Mouse (Mus musculus): Measurements from ENCODE around the gene Foxj2. TPM values are rescaled to one million over a fixed set of nuclear protein-coding genes. Genes with fewer than 3 reads are reported as not detected.

Gene Foxj2
- polyA plus RNA-seq (2014; fragmentation: Nextera tagmentation; extraction: Ambion mirVana), result 9.0 and 9.7 TPM in 2 replicates

- Histone ChIP-seq H3K9ac (ENCODE audit: low read depth, low read length) (peak within 1 kb of the TSS; percentile 95), H3K27ac (replicated peaks; ENCODE audit: low read depth, low read length) (peak within 1 kb of the TSS; percentile 84), H3K4me1 (ENCODE audit: control insufficient read depth, insufficient read depth, low read length) (peaks cover 18% of the 10 kb centered on the region), H3K4me3 (ENCODE audit: low read depth, low read length) (peak within 1 kb of the TSS; percentile 92), H3K9me3 (ENCODE audit: control insufficient read depth, low read length) (no peaks in the 10 kb centered on the region), H3K27me3 (replicated peaks; ENCODE audit: control insufficient read depth, insufficient read depth, low read length) (no peaks in the 10 kb centered on the region), H3K36me3 (ENCODE audit: control insufficient read depth, insufficient read depth, low read length) (no peaks in the 10 kb centered on the region), H3K4me2 (ENCODE audit: low read depth, low read length) (peak within 1 kb of the TSS; percentile 76)
- peak; percentile 65 for DNase-seq (ENCODE audit: low spot score)
- 1% methylated on average over 32 of the region's 61 CpGs for WGBS
- peak; percentile 92 for ATAC-seq (ENCODE audit: low read depth)
Observed at GRCm38 (mm10) chr6:122819306-122820070, at the start of gene Foxj2. Gene Foxj2, plus strand, starts transcription at chr6:122819914.

- H3K9me3 ChIP-seq (ENCODE audit: control insufficient read depth, low read length), result no peaks in the 10 kb centered on the region
- DNase-seq (ENCODE audit: low spot score) (no peak), ATAC-seq (ENCODE audit: low read depth) (no peak)
- WGBS, result 86% methylated on average over 11 of the region's 11 CpGs
- H3K27me3 ChIP-seq (replicated peaks; ENCODE audit: control insufficient read depth, insufficient read depth, low read length), result no peaks in the 10 kb centered on the region
- no peak overlapping the region for H3K9ac ChIP-seq (ENCODE audit: low read depth, low read length)
- H3K36me3 ChIP-seq (ENCODE audit: control insufficient read depth, insufficient read depth, low read length), result no peaks in the 10 kb centered on the region
- H3K4me3 ChIP-seq (ENCODE audit: low read depth, low read length), result no peak overlapping the region
- H3K4me2 ChIP-seq (ENCODE audit: low read depth, low read length), result no peak overlapping the region
- no peaks in the 10 kb centered on the region for H3K4me1 ChIP-seq (ENCODE audit: control insufficient read depth, insufficient read depth, low read length)
- H3K27ac ChIP-seq (replicated peaks; ENCODE audit: low read depth, low read length), result no peak overlapping the region
Observed at GRCm38 (mm10) chr6:122770760-122771315, 48.9 kb upstream of the Foxj2 start.

GRCm38 (mm10) chr6:122772701-122773100, 47.0 kb upstream of the Foxj2 start:
- H3K4me2 ChIP-seq (ENCODE audit: low read depth, low read length), result no peak overlapping the region
- no peak overlapping the region for H3K27ac ChIP-seq (replicated peaks; ENCODE audit: low read depth, low read length)
- no peak overlapping the region for H3K4me3 ChIP-seq (ENCODE audit: low read depth, low read length)
- H3K4me1 ChIP-seq (ENCODE audit: control insufficient read depth, insufficient read depth, low read length), result no peaks in the 10 kb centered on the region
- ATAC-seq (ENCODE audit: low read depth) (no peak), DNase-seq (ENCODE audit: low spot score) (no peak)
- WGBS, result 47% methylated on average over 6 of the region's 6 CpGs
- no peaks in the 10 kb centered on the region for H3K36me3 ChIP-seq (ENCODE audit: control insufficient read depth, insufficient read depth, low read length)
- no peaks in the 10 kb centered on the region for H3K27me3 ChIP-seq (replicated peaks; ENCODE audit: control insufficient read depth, insufficient read depth, low read length)
- no peak overlapping the region for H3K9ac ChIP-seq (ENCODE audit: low read depth, low read length)
- no peaks in the 10 kb centered on the region for H3K9me3 ChIP-seq (ENCODE audit: control insufficient read depth, low read length)

- DNase-seq (ENCODE audit: low spot score) (no peak), ATAC-seq (ENCODE audit: low read depth) (no peak)
- Histone ChIP-seq H3K9me3 (ENCODE audit: control insufficient read depth, low read length) (no peaks in the 10 kb centered on the region), H3K27me3 (replicated peaks; ENCODE audit: control insufficient read depth, insufficient read depth, low read length) (no peaks in the 10 kb centered on the region), H3K27ac (replicated peaks; ENCODE audit: low read depth, low read length) (no peak overlapping the region), H3K4me1 (ENCODE audit: control insufficient read depth, insufficient read depth, low read length) (no peaks in the 10 kb centered on the region), H3K4me2 (ENCODE audit: low read depth, low read length) (no peak overlapping the region), H3K9ac (ENCODE audit: low read depth, low read length) (no peak overlapping the region), H3K4me3 (ENCODE audit: low read depth, low read length) (no peak overlapping the region), H3K36me3 (ENCODE audit: control insufficient read depth, insufficient read depth, low read length) (no peaks in the 10 kb centered on the region)
- 90% methylated on average over 1 of the region's 1 CpGs for WGBS
Observed at GRCm38 (mm10) chr6:122774345-122774744, 45.4 kb upstream of the Foxj2 start.

- H3K27me3 ChIP-seq (replicated peaks; ENCODE audit: control insufficient read depth, insufficient read depth, low read length), result no peaks in the 10 kb centered on the region
- H3K36me3 ChIP-seq (ENCODE audit: control insufficient read depth, insufficient read depth, low read length), result no peaks in the 10 kb centered on the region
- WGBS, result 77% methylated on average over 7 of the region's 7 CpGs
- H3K4me1 ChIP-seq (ENCODE audit: control insufficient read depth, insufficient read depth, low read length), result no peaks in the 10 kb centered on the region
- H3K27ac ChIP-seq (replicated peaks; ENCODE audit: low read depth, low read length), result no peak overlapping the region
- H3K4me3 ChIP-seq (ENCODE audit: low read depth, low read length), result no peak overlapping the region
- no peaks in the 10 kb centered on the region for H3K9me3 ChIP-seq (ENCODE audit: control insufficient read depth, low read length)
- H3K9ac ChIP-seq (ENCODE audit: low read depth, low read length), result no peak overlapping the region
- no peak for DNase-seq (ENCODE audit: low spot score)
- ATAC-seq (ENCODE audit: low read depth), result no peak
- no peak overlapping the region for H3K4me2 ChIP-seq (ENCODE audit: low read depth, low read length)
Observed at GRCm38 (mm10) chr6:122776040-122776439, 43.7 kb upstream of the Foxj2 start.

- WGBS, result 44% methylated on average over 1 of the region's 1 CpGs
- ATAC-seq (ENCODE audit: low read depth), result no peak
Observed at GRCm38 (mm10) chr6:122779916-122780315, 39.8 kb upstream of the Foxj2 start.

GRCm38 (mm10) chr6:122781167-122781566, 38.5 kb upstream of the Foxj2 start:
- H3K9ac ChIP-seq (ENCODE audit: low read depth, low read length), result no peak overlapping the region
- H3K36me3 ChIP-seq (ENCODE audit: control insufficient read depth, insufficient read depth, low read length), result no peaks in the 10 kb centered on the region
- no peak overlapping the region for H3K4me2 ChIP-seq (ENCODE audit: low read depth, low read length)
- ATAC-seq (ENCODE audit: low read depth), result no peak
- no peak for DNase-seq (ENCODE audit: low spot score)
- no peaks in the 10 kb centered on the region for H3K4me1 ChIP-seq (ENCODE audit: control insufficient read depth, insufficient read depth, low read length)
- 73% methylated on average over 4 of the region's 4 CpGs for WGBS
- no peak overlapping the region for H3K27ac ChIP-seq (replicated peaks; ENCODE audit: low read depth, low read length)
- H3K27me3 ChIP-seq (replicated peaks; ENCODE audit: control insufficient read depth, insufficient read depth, low read length), result no peaks in the 10 kb centered on the region
- no peak overlapping the region for H3K4me3 ChIP-seq (ENCODE audit: low read depth, low read length)
- no peaks in the 10 kb centered on the region for H3K9me3 ChIP-seq (ENCODE audit: control insufficient read depth, low read length)

More at GRCm38 (mm10) chr6:122779916-122780315, 39.8 kb upstream of the Foxj2 start:
- DNase-seq (ENCODE audit: low spot score), result no peak
- no peaks in the 10 kb centered on the region for H3K36me3 ChIP-seq (ENCODE audit: control insufficient read depth, insufficient read depth, low read length)
- H3K9ac ChIP-seq (ENCODE audit: low read depth, low read length), result no peak overlapping the region
- no peaks in the 10 kb centered on the region for H3K27me3 ChIP-seq (replicated peaks; ENCODE audit: control insufficient read depth, insufficient read depth, low read length)
- no peaks in the 10 kb centered on the region for H3K9me3 ChIP-seq (ENCODE audit: control insufficient read depth, low read length)
- no peak overlapping the region for H3K27ac ChIP-seq (replicated peaks; ENCODE audit: low read depth, low read length)
- H3K4me1 ChIP-seq (ENCODE audit: control insufficient read depth, insufficient read depth, low read length), result no peaks in the 10 kb centered on the region
- no peak overlapping the region for H3K4me2 ChIP-seq (ENCODE audit: low read depth, low read length)
- H3K4me3 ChIP-seq (ENCODE audit: low read depth, low read length), result no peak overlapping the region

GRCm38 (mm10) chr6:122782164-122782563, 37.5 kb upstream of the Foxj2 start:
- no peak overlapping the region for H3K4me2 ChIP-seq (ENCODE audit: low read depth, low read length)
- ATAC-seq (ENCODE audit: low read depth) (no peak), DNase-seq (ENCODE audit: low spot score) (no peak)
- H3K4me1 ChIP-seq (ENCODE audit: control insufficient read depth, insufficient read depth, low read length), result no peaks in the 10 kb centered on the region
- no peak overlapping the region for H3K9ac ChIP-seq (ENCODE audit: low read depth, low read length)
- no peak overlapping the region for H3K27ac ChIP-seq (replicated peaks; ENCODE audit: low read depth, low read length)
- no peaks in the 10 kb centered on the region for H3K9me3 ChIP-seq (ENCODE audit: control insufficient read depth, low read length)
- no peaks in the 10 kb centered on the region for H3K36me3 ChIP-seq (ENCODE audit: control insufficient read depth, insufficient read depth, low read length)
- no peaks in the 10 kb centered on the region for H3K27me3 ChIP-seq (replicated peaks; ENCODE audit: control insufficient read depth, insufficient read depth, low read length)
- WGBS, result 52% methylated on average over 3 of the region's 3 CpGs
- no peak overlapping the region for H3K4me3 ChIP-seq (ENCODE audit: low read depth, low read length)

- Histone ChIP-seq H3K4me3 (ENCODE audit: low read depth, low read length) (no peak overlapping the region), H3K27me3 (replicated peaks; ENCODE audit: control insufficient read depth, insufficient read depth, low read length) (no peaks in the 10 kb centered on the region), H3K9me3 (ENCODE audit: control insufficient read depth, low read length) (no peaks in the 10 kb centered on the region), H3K4me2 (ENCODE audit: low read depth, low read length) (no peak overlapping the region), H3K36me3 (ENCODE audit: control insufficient read depth, insufficient read depth, low read length) (no peaks in the 10 kb centered on the region), H3K27ac (replicated peaks; ENCODE audit: low read depth, low read length) (no peak overlapping the region), H3K9ac (ENCODE audit: low read depth, low read length) (no peak overlapping the region), H3K4me1 (ENCODE audit: control insufficient read depth, insufficient read depth, low read length) (no peaks in the 10 kb centered on the region)
- DNase-seq (ENCODE audit: low spot score) (no peak), ATAC-seq (ENCODE audit: low read depth) (no peak)
- WGBS, result 91% methylated on average over 3 of the region's 3 CpGs
Observed at GRCm38 (mm10) chr6:122784866-122785265, 34.8 kb upstream of the Foxj2 start.
